Mouse (Mus musculus): ENCODE measurements around the gene Slc25a34. TPM values are rescaled to one million over a fixed set of nuclear protein-coding genes. Genes with fewer than 3 reads are reported as not detected.

Slc25a34 gene
- polyA plus RNA-seq, 1 experiment from 2014 or later: 0.05 TPM

- H3K4me2 ChIP-seq (replicated peaks): peak overlapping the region; percentile 96
- ATAC-seq (ENCODE audit: insufficient number of reproducible peaks, low FRiP score, low TSS enrichment, low read depth): peak; percentile 30; the same call in 1 of the 2 replicates
- no peaks in the 10 kb centered on the region for H3K9me3 ChIP-seq (replicated peaks)
- peak overlapping the region; percentile 71; the same call in 1 of the 2 replicates for H3K27ac ChIP-seq (replicated peaks)
- H3K27me3 ChIP-seq: no peaks in the 10 kb centered on the region
- WGBS: under 1% methylated on average over 46 of the region's 57 CpGs
- peaks cover 46% of the 10 kb centered on the region for H3K4me1 ChIP-seq
- H3K36me3 ChIP-seq: peaks cover 9% of the 10 kb centered on the region; the same call in 1 of the 2 replicates
- peak overlapping the region; percentile 65 for H3K4me3 ChIP-seq (replicated peaks)
- peak overlapping the region; percentile 18 for H3K9ac ChIP-seq
Observed at GRCm38 (mm10) chr4:141599251-141600141, 24.1 kb downstream of the Slc25a34 start.

DNA sequence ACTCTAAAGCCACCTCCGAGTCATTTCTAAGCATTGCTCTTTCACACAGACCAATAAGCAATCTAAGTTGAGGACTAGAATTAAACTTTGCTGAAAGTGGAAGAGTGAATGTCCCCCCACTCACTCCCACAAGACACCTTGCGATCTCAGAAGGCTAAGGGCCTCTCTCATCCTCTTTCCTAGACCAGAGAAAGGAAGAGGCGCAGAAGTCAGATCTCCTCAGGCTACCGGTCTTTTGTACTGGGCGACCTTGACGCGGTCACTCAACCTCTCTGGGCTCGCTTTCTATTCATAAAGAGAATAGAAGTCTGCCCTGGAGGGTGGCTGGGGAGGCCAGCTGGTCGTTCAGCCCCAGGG, 24.7 kb downstream of the Slc25a34 start:
- H3K4me1 ChIP-seq: peaks cover 40% of the 10 kb centered on the region
- WGBS: under 1% methylated on average over 9 of the region's 9 CpGs
- no peaks in the 10 kb centered on the region for H3K9me3 ChIP-seq (replicated peaks)
- H3K9ac ChIP-seq: peak overlapping the region; percentile 18
- no peak for ATAC-seq (ENCODE audit: insufficient number of reproducible peaks, low FRiP score, low TSS enrichment, low read depth)
- no peaks in the 10 kb centered on the region for H3K27me3 ChIP-seq
- peak overlapping the region; percentile 96 for H3K4me2 ChIP-seq (replicated peaks)
- peak overlapping the region; percentile 65 for H3K4me3 ChIP-seq (replicated peaks)
- H3K27ac ChIP-seq (replicated peaks): peak overlapping the region; percentile 71
- H3K36me3 ChIP-seq: peaks cover 15% of the 10 kb centered on the region; the same call in 1 of the 2 replicates

DNA sequence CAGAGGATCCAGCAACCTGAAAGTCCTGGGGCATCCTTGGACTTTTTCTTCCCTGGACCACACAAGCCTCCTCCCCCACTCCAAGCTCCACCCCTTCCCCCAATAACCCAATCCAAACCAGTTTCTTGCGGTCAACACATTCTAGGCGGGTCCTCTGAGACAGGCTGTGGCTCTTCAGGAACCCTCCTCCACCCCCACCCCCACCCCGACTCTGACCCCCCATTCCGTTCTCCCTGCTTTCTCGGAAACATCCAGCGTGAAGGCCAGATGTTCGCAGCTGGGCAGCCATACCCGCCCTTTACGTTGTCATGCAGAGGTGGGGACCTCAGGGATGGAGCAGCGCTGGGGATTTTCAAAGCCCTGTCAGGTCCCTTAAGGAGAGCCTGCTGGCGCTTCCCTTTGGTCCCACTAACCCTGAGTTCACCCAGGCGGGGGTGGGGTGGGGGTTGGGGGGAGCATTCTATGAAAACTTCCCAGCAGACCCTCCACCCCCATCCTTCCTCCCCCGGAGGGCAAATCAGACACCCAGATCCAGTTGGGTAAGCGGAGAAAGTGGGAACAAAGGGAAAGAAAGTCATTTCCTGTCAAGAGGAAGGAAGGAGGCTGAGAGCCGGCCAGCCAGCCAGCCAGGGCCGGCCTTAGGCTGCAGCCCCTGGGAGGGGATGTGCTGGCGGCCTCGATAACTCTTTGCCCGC, 25.3 kb downstream of the Slc25a34 start:
- peak overlapping the region; percentile 71 for H3K27ac ChIP-seq (replicated peaks)
- WGBS: 2% methylated on average over 18 of the region's 19 CpGs
- peaks cover 39% of the 10 kb centered on the region for H3K4me1 ChIP-seq
- H3K4me3 ChIP-seq (replicated peaks): peak overlapping the region; percentile 65
- H3K9me3 ChIP-seq (replicated peaks): no peaks in the 10 kb centered on the region
- peak overlapping the region; percentile 18 for H3K9ac ChIP-seq
- no peaks in the 10 kb centered on the region for H3K27me3 ChIP-seq
- peak overlapping the region; percentile 96 for H3K4me2 ChIP-seq (replicated peaks)
- peaks cover 15% of the 10 kb centered on the region; the same call in 1 of the 2 replicates for H3K36me3 ChIP-seq
- peak; percentile 21; the same call in 1 of the 2 replicates for ATAC-seq (ENCODE audit: insufficient number of reproducible peaks, low FRiP score, low TSS enrichment, low read depth)

- no peak for ATAC-seq (ENCODE audit: insufficient number of reproducible peaks, low FRiP score, low TSS enrichment, low read depth)
- 84% methylated on average over 8 of the region's 8 CpGs for WGBS
- Histone ChIP-seq H3K4me1 (peaks cover 39% of the 10 kb centered on the region), H3K27me3 (no peaks in the 10 kb centered on the region), H3K9me3 (replicated peaks) (no peaks in the 10 kb centered on the region), H3K4me3 (replicated peaks) (no peak overlapping the region), H3K36me3 (peaks cover 18% of the 10 kb centered on the region; the same call in 1 of the 2 replicates), H3K4me2 (replicated peaks) (no peak overlapping the region), H3K27ac (replicated peaks) (no peak overlapping the region), H3K9ac (no peak overlapping the region)
Observed at GRCm38 (mm10) chr4:141596700-141597328, 26.8 kb downstream of the Slc25a34 start.

- H3K4me1 ChIP-seq: peaks cover 31% of the 10 kb centered on the region
- WGBS: 84% methylated on average over 9 of the region's 9 CpGs
- no peak overlapping the region for H3K4me3 ChIP-seq (replicated peaks)
- H3K9ac ChIP-seq: no peak overlapping the region
- H3K27ac ChIP-seq (replicated peaks): no peak overlapping the region
- no peaks in the 10 kb centered on the region for H3K9me3 ChIP-seq (replicated peaks)
- peaks cover 22% of the 10 kb centered on the region; the same call in 1 of the 2 replicates for H3K36me3 ChIP-seq
- ATAC-seq (ENCODE audit: insufficient number of reproducible peaks, low FRiP score, low TSS enrichment, low read depth): no peak
- H3K27me3 ChIP-seq: no peaks in the 10 kb centered on the region
- no peak overlapping the region for H3K4me2 ChIP-seq (replicated peaks)
Observed at GRCm38 (mm10) chr4:141595605-141596268, 27.9 kb downstream of the Slc25a34 start.

DNA sequence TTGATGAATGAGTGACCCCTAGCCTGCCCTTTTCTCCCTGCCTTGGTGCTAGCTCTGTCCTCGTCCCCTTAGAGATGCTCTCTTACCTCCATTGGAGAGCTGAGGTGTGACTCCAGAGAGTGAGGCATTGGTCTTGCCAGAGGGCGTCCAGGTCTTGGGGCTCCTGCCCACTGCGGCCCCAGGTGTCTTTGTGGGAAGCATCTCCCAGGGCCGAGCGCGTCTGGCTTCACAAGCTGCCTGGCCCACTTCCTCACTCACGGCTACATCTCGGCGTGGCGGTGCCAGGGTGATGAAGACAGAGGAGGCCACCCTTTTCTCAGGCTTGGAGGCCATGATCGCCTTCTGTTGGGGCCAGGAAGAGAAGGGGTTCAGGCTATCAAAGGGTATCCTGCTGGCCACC, 28.5 kb downstream of the Slc25a34 start:
- H3K4me1 ChIP-seq: peaks cover 26% of the 10 kb centered on the region
- 91% methylated on average over 11 of the region's 11 CpGs for WGBS
- no peak overlapping the region for H3K27ac ChIP-seq (replicated peaks)
- H3K4me2 ChIP-seq (replicated peaks): no peak overlapping the region
- ATAC-seq (ENCODE audit: insufficient number of reproducible peaks, low FRiP score, low TSS enrichment, low read depth): no peak
- H3K27me3 ChIP-seq: no peaks in the 10 kb centered on the region
- H3K9me3 ChIP-seq (replicated peaks): no peaks in the 10 kb centered on the region
- H3K9ac ChIP-seq: no peak overlapping the region
- no peak overlapping the region for H3K4me3 ChIP-seq (replicated peaks)
- peaks cover 23% of the 10 kb centered on the region for H3K36me3 ChIP-seq

- Histone ChIP-seq H3K9ac (no peak overlapping the region), H3K4me2 (replicated peaks) (no peak overlapping the region), H3K4me3 (replicated peaks) (no peak overlapping the region), H3K9me3 (replicated peaks) (no peaks in the 10 kb centered on the region), H3K27ac (replicated peaks) (no peak overlapping the region), H3K36me3 (peaks cover 37% of the 10 kb centered on the region), H3K4me1 (no peaks in the 10 kb centered on the region), H3K27me3 (no peaks in the 10 kb centered on the region)
- ATAC-seq (ENCODE audit: insufficient number of reproducible peaks, low FRiP score, low TSS enrichment, low read depth): no peak
- WGBS: 14% methylated on average over 3 of the region's 3 CpGs
Observed at GRCm38 (mm10) chr4:141591547-141591946, 32.1 kb downstream of the Slc25a34 start.

DNA sequence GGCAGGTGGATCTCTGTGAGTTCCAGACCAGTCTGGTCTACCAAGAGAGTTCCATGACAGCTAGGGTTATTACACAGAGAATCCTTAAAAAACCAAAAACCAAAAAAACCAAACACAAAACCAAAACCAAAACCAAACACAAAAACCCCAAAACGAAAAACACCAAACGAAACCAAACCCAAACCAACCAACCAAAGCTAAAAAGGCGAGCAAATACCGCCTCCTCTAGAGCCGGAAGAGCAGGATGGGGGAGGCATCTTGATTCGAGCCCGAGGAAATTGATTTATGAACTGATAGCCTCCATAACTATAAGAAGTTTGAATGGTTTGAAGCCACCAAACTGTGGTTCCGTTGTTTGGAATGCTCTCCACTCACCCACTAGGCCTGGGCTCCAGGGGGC, 39.7 kb downstream of the Slc25a34 start:
- ATAC-seq (ENCODE audit: insufficient number of reproducible peaks, low FRiP score, low TSS enrichment, low read depth): no peak
- no peak overlapping the region for H3K4me2 ChIP-seq (replicated peaks)
- H3K4me3 ChIP-seq (replicated peaks): no peak overlapping the region
- no peaks in the 10 kb centered on the region for H3K4me1 ChIP-seq
- H3K27me3 ChIP-seq: no peaks in the 10 kb centered on the region
- no peak overlapping the region for H3K27ac ChIP-seq (replicated peaks)
- no peaks in the 10 kb centered on the region for H3K9me3 ChIP-seq (replicated peaks)
- H3K9ac ChIP-seq: no peak overlapping the region
- H3K36me3 ChIP-seq: peaks cover 27% of the 10 kb centered on the region
- 89% methylated on average over 8 of the region's 8 CpGs for WGBS

DNA sequence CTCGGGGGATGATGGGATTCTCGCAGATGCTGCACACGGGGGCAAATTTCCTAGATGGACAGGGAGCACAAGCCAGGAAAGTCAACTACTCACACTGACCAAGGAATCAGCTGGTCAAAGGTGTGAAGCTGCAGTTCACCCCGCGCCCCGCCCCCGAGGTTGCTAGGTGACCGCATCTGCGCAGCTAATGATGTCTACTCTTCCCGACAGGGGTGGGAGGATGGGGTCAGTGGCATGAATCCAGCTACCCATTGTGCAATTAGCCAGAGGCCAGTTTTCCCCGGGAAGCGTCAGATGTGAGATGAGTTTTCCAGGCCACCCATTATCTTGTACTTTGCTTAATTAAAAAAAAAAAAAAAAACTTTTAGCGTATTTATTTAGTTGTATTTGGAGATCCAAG, 42.6 kb downstream of the Slc25a34 start:
- ATAC-seq (ENCODE audit: insufficient number of reproducible peaks, low FRiP score, low TSS enrichment, low read depth): no peak
- H3K4me2 ChIP-seq (replicated peaks): no peak overlapping the region

GRCm38 (mm10) chr4:141578833-141579232, 44.8 kb downstream of the Slc25a34 start:
- H3K27ac ChIP-seq (replicated peaks): no peak overlapping the region
- WGBS: 88% methylated on average over 3 of the region's 3 CpGs

More for the DNA sequence above, 42.6 kb downstream of the Slc25a34 start:
- H3K36me3 ChIP-seq: peaks cover 44% of the 10 kb centered on the region
- WGBS: 89% methylated on average over 13 of the region's 13 CpGs
- no peaks in the 10 kb centered on the region for H3K27me3 ChIP-seq
- H3K9ac ChIP-seq: no peak overlapping the region
- no peak overlapping the region for H3K27ac ChIP-seq (replicated peaks)
- no peaks in the 10 kb centered on the region for H3K9me3 ChIP-seq (replicated peaks)
- no peaks in the 10 kb centered on the region for H3K4me1 ChIP-seq
- no peak overlapping the region for H3K4me3 ChIP-seq (replicated peaks)

More at GRCm38 (mm10) chr4:141578833-141579232, 44.8 kb downstream of the Slc25a34 start:
- no peak overlapping the region for H3K4me2 ChIP-seq (replicated peaks)
- no peak overlapping the region for H3K4me3 ChIP-seq (replicated peaks)
- H3K9ac ChIP-seq: no peak overlapping the region
- peaks cover 5% of the 10 kb centered on the region for H3K4me1 ChIP-seq
- ATAC-seq (ENCODE audit: insufficient number of reproducible peaks, low FRiP score, low TSS enrichment, low read depth): no peak
- H3K27me3 ChIP-seq: no peaks in the 10 kb centered on the region
- peaks cover 39% of the 10 kb centered on the region for H3K36me3 ChIP-seq
- H3K9me3 ChIP-seq (replicated peaks): no peaks in the 10 kb centered on the region
